Comparison of ENCODE assay signal across 23 mouse cellular contexts in the genomic region with DNA sequence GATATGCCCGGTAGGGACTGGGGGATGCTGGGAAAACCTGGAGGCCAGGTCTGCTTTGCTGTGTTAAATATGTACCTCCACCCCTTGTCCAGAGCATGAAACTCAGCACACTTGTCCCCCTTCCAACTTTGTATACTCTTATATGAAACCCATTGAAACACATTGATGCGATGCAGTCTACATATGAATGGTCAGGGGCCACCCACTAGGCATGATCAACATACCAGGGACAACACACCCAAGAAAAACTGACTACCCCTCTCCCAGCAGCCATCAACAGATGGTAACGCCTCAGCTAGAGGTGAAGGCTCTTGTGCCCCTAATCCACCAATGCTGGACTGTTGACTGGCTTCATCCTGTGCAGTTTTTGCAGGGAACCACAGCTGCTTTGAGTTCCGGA. TPM values are rescaled to one million over a fixed set of nuclear protein-coding genes. Genes with fewer than 3 reads are reported as not detected.
A peak's percentile ranks its signal among the peaks of the same experiment; 100 is the strongest.
DNase-seq lines count a peak whose midpoint lies in the region; ATAC-seq and TF ChIP-seq lines count a peak whose summit lies in the region.
"Had no signal": no experiment of that assay in that cellular context is flagged by ENCODE, and none has a peak within 500 bp of the region (broad histone marks: within the 10 kb centered on the region; RNA-seq: fewer than 3 reads in every experiment).

No protein-coding gene starts in this region.

- no peak overlapping the region for H3K9ac ChIP-seq in kidney, postnatal 0 days (ENCODE audit: low read depth, low read length)
- H3K9ac ChIP-seq in liver, embryonic 15.5 days = no peak overlapping the region
- H3K9ac ChIP-seq in liver, embryonic 11.5 days (ENCODE audit: low read depth, low read length) = no peak overlapping the region
- H3K9ac ChIP-seq in forebrain, postnatal 0 days = no peak overlapping the region
- H3K9ac ChIP-seq: forebrain, embryonic 13.5 days; hindbrain, embryonic 12.5 days; hindbrain, embryonic 15.5 days had no signal

- peak overlapping the region; percentile 84 for H3K27ac ChIP-seq in kidney, adult 2 months (ENCODE audit: insufficient read depth, low read depth, low read length)
- peak overlapping the region; percentile 85 for H3K27ac ChIP-seq in kidney, postnatal 0 days
- no peak overlapping the region for H3K27ac ChIP-seq in liver, embryonic 15.5 days (replicated peaks)
- H3K27ac ChIP-seq in liver, embryonic 11.5 days (ENCODE audit: low read depth, low read length) = no peak overlapping the region
- no peak overlapping the region for H3K27ac ChIP-seq in forebrain, postnatal 0 days (ENCODE audit: low read depth, low read length)
- H3K27ac ChIP-seq: forebrain, embryonic 10.5 days; forebrain, embryonic 13.5 days; gastrocnemius, adult 2 months; hindbrain, embryonic 12.5 days; hindbrain, embryonic 15.5 days had no signal

- H3K27me3 ChIP-seq in kidney, adult 2 months (replicated peaks; ENCODE audit: control insufficient read depth, insufficient read depth, low read length) = no peaks in the 10 kb centered on the region
- no peaks in the 10 kb centered on the region for H3K27me3 ChIP-seq in kidney, postnatal 0 days (ENCODE audit: insufficient read depth, low read length)
- no peaks in the 10 kb centered on the region for H3K27me3 ChIP-seq in liver, embryonic 15.5 days
- no peaks in the 10 kb centered on the region for H3K27me3 ChIP-seq in liver, embryonic 11.5 days (replicated peaks; ENCODE audit: control insufficient read depth, insufficient read depth, low read length)
- H3K27me3 ChIP-seq in forebrain, postnatal 0 days (ENCODE audit: insufficient read depth, low read length) = no peaks in the 10 kb centered on the region
- H3K27me3 ChIP-seq: CH12.LX; forebrain, embryonic 13.5 days; hindbrain, embryonic 12.5 days; hindbrain, embryonic 15.5 days had no signal

- TF ChIP-seq CTCF in kidney, adult 2 months (conservative IDR thresholded peaks at IDR 0.05; ENCODE audit: insufficient read depth, insufficient read length, low read depth, low read length) = no peak
- TF ChIP-seq CTCF in kidney, postnatal 0 days (IDR thresholded peaks at IDR 0.05; ENCODE audit: low read depth) = no peak
- no peak for TF ChIP-seq CTCF in forebrain, postnatal 0 days (IDR thresholded peaks at IDR 0.05; ENCODE audit: low read depth)

- H3K4me2 ChIP-seq in kidney, postnatal 0 days (ENCODE audit: low read length) = peak overlapping the region; percentile 30; the same call in 1 of the 2 replicates
- peak overlapping the region; percentile 21 for H3K4me2 ChIP-seq in liver, embryonic 15.5 days
- no peak overlapping the region for H3K4me2 ChIP-seq in liver, embryonic 11.5 days
- no peak overlapping the region for H3K4me2 ChIP-seq in forebrain, postnatal 0 days (ENCODE audit: low read depth)
- H3K4me2 ChIP-seq: forebrain, embryonic 13.5 days; heart, embryonic 11.5 days; hindbrain, embryonic 12.5 days; hindbrain, embryonic 15.5 days had no signal

- no peaks in the 10 kb centered on the region for H3K36me3 ChIP-seq in kidney, adult 2 months (ENCODE audit: control insufficient read depth, insufficient read depth, low read length)
- H3K36me3 ChIP-seq in kidney, postnatal 0 days (ENCODE audit: insufficient read depth, low read length) = no peaks in the 10 kb centered on the region
- H3K36me3 ChIP-seq in liver, embryonic 15.5 days (replicated peaks) = no peaks in the 10 kb centered on the region
- H3K36me3 ChIP-seq in liver, embryonic 11.5 days (ENCODE audit: control insufficient read depth, insufficient read depth, low read length) = no peaks in the 10 kb centered on the region
- H3K36me3 ChIP-seq in forebrain, postnatal 0 days (ENCODE audit: insufficient read depth) = no peaks in the 10 kb centered on the region
- H3K36me3 ChIP-seq: forebrain, embryonic 10.5 days; hindbrain, embryonic 12.5 days; hindbrain, embryonic 15.5 days had no signal

- ATAC-seq in kidney, postnatal 0 days (replicated peaks; ENCODE audit: low FRiP score, low read depth) = no peak
- no peak for ATAC-seq in liver, embryonic 15.5 days (ENCODE audit: insufficient read depth)
- no peak for ATAC-seq in liver, embryonic 11.5 days (replicated peaks; ENCODE audit: low FRiP score)
- no peak for ATAC-seq in forebrain, postnatal 0 days
- ATAC-seq: forebrain, embryonic 13.5 days; forebrain, embryonic 16.5 days had no signal

- peak overlapping the region; percentile 39 for H3K4me3 ChIP-seq in kidney, adult 2 months (ENCODE audit: insufficient read depth, low read depth, low read length)
- H3K4me3 ChIP-seq in kidney, postnatal 0 days (replicated peaks; ENCODE audit: low read depth, low read length) = no peak overlapping the region
- H3K4me3 ChIP-seq in liver, embryonic 15.5 days (replicated peaks) = no peak overlapping the region
- no peak overlapping the region for H3K4me3 ChIP-seq in liver, embryonic 11.5 days (ENCODE audit: low read depth, low read length)
- no peak overlapping the region for H3K4me3 ChIP-seq in forebrain, postnatal 0 days (ENCODE audit: low read depth, low read length)
- H3K4me3 ChIP-seq: forebrain, embryonic 10.5 days; forebrain, embryonic 13.5 days; gastrocnemius, adult 2 months; hindbrain, embryonic 12.5 days; hindbrain, embryonic 15.5 days had no signal

- DNase-seq in kidney, adult 2 months = no peak
- DNase-seq in kidney, adult 11 months = no peak
- no peak for DNase-seq in kidney, postnatal 0 days (ENCODE audit: low spot score)
- DNase-seq in kidney, postnatal 4 days = no peak
- DNase-seq in liver, embryonic 11.5 days (ENCODE audit: low spot score) = no peak
- DNase-seq in ZHBTc4 (ENCODE audit: low read depth, low spot score) = peak; percentile 77
- no peak for DNase-seq in forebrain, postnatal 0 days
- DNase-seq: adrenal gland, postnatal 10 days; adrenal gland, postnatal 36 days; cerebellum, adult 18-20 months; cerebellum, adult 9-10 months; cerebellum, postnatal 14 days; gastrocnemius, adult 2 months; gastrocnemius, postnatal 14 days; heart, adult 11 months had no signal

- peaks cover 28% of the 10 kb centered on the region for H3K4me1 ChIP-seq in kidney, adult 2 months (ENCODE audit: control insufficient read depth, insufficient read depth, low read length)
- peaks cover 8% of the 10 kb centered on the region; the same call in 1 of the 2 replicates for H3K4me1 ChIP-seq in kidney, postnatal 0 days (replicated peaks; ENCODE audit: insufficient read depth, low read length)
- peaks cover 30% of the 10 kb centered on the region for H3K4me1 ChIP-seq in liver, embryonic 15.5 days (replicated peaks)
- peaks cover 5% of the 10 kb centered on the region; the same call in 1 of the 2 replicates for H3K4me1 ChIP-seq in liver, embryonic 11.5 days (replicated peaks; ENCODE audit: control insufficient read depth, insufficient read depth, low read length)
- peaks cover 5% of the 10 kb centered on the region; the same call in 1 of the 2 replicates for H3K4me1 ChIP-seq in forebrain, postnatal 0 days (ENCODE audit: insufficient read depth)

- TF ChIP-seq POLR2A in kidney, adult 2 months (IDR thresholded peaks at IDR 0.05; ENCODE audit: low read depth, low read length) = no peak

- no peaks in the 10 kb centered on the region for H3K9me3 ChIP-seq in kidney, postnatal 0 days (replicated peaks; ENCODE audit: low read length)
- no peaks in the 10 kb centered on the region for H3K9me3 ChIP-seq in liver, embryonic 15.5 days (replicated peaks)
- H3K9me3 ChIP-seq in liver, embryonic 11.5 days (ENCODE audit: control insufficient read depth, low read length) = no peaks in the 10 kb centered on the region
- 0 out of 2 replicates have a peak, but pooled peaks cover 3% of the 10 kb centered on the region for H3K9me3 ChIP-seq in forebrain, postnatal 0 days (ENCODE audit: low read length)
- H3K9me3 ChIP-seq: forebrain, embryonic 10.5 days; forebrain, embryonic 13.5 days; hindbrain, embryonic 12.5 days; hindbrain, embryonic 15.5 days had no signal

- WGBS in kidney, adult 2 months = 53% methylated on average over 4 of the region's 4 CpGs
- 75% methylated on average over 4 of the region's 4 CpGs for WGBS in kidney, postnatal 0 days
- 74% methylated on average over 4 of the region's 4 CpGs for WGBS in liver, embryonic 15.5 days (ENCODE audit: insufficient replicate concordance)
- 82% methylated on average over 4 of the region's 4 CpGs for WGBS in liver, embryonic 11.5 days
- 83% methylated on average over 4 of the region's 4 CpGs for WGBS in forebrain, postnatal 0 days

RNA-seq across cellular contexts. Expression of gene Slc35b4, which starts 3.0 kb away (rescaled TPM):
- polyA plus RNA-seq in kidney, adult 2 months (2012; rRNA removed) = 88.5 and 90.9 TPM in 2 replicates
- polyA plus RNA-seq in kidney, postnatal 0 days (2015; fragmentation: Nextera tagmentation; extraction: Ambion mirVana) = 60.4 and 70.3 TPM in 2 replicates
- polyA plus RNA-seq in liver, embryonic 15.5 days (2015; fragmentation: Nextera tagmentation; extraction: Ambion mirVana) = 19.5 and 21.4 TPM in 2 replicates
- polyA plus RNA-seq in liver, embryonic 11.5 days (2014; fragmentation: Nextera tagmentation; extraction: Ambion mirVana) = 37.5 and 41.6 TPM in 2 replicates
- 24.0 and 26.2 TPM in 2 replicates for total RNA-seq in forebrain, postnatal 0 days (2014; rRNA removed)
- polyA plus RNA-seq in forebrain, postnatal 0 days (2015; fragmentation: Nextera tagmentation; extraction: Ambion mirVana) = 23.8 and 34.7 TPM in 2 replicates

Comparison
In these comparisons a context has a peak if more than half of its experiments do, and no peak if none do; other contexts are left out.
1. H3K4me2 ChIP-seq: peak in kidney, postnatal 0 days (single experiment) and liver, embryonic 15.5 days (single experiment); none in liver, embryonic 11.5 days (single experiment) and forebrain, postnatal 0 days (single experiment).
2. H3K27ac ChIP-seq: peak in kidney, adult 2 months (single experiment) and kidney, postnatal 0 days (single experiment); none in liver, embryonic 15.5 days (single experiment), liver, embryonic 11.5 days (single experiment) and forebrain, postnatal 0 days (single experiment).